8 mouse cellular contexts compared by ENCODE assay signal in the genomic region with DNA sequence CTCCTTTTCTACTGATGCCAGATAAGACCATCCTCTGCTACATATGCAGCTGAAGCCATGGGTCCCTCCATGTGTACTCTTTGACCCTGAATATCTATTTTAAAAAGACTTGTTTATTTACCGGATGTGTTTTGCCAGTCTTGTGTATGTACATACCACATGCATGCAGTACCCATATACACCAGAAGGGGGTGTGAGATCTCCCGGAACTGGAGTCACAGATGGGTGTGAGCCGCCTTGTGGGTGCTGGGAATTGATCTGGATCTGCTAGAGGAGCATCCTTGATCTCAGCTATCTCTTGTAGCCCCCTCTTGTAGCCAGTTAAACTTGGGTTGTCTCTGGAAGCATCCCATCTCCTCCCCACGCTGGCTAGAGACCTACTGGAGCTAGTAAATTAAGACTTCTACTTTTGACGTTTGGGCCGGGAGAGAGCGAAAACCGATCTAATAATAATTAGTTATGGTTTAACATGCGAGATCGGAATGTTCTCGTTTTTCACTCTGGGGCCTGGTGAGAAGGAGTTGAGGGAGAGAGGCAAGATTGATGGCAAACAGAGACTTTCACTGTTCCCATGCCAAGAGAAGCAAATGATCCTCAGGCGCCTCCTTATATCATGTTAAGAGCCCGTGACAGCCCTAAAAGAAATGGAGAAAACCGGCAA.
DNase-seq lines count a peak whose midpoint lies in the region; ATAC-seq lines count a peak whose summit lies in the region.

No protein-coding gene starts in this region.

- peak overlapping the region; percentile 56; the same call in 1 of the 2 replicates for H3K27ac ChIP-seq in forebrain, embryonic 10.5 days
- H3K27ac ChIP-seq in forebrain, embryonic 16.5 days (ENCODE audit: low read length): no peak overlapping the region
- peak overlapping the region; percentile 73; the same call in 1 of the 2 replicates for H3K27ac ChIP-seq in limb, embryonic 13.5 days

- no peaks in the 10 kb centered on the region for H3K27me3 ChIP-seq in forebrain, embryonic 10.5 days (ENCODE audit: poor library complexity, severe bottlenecking)
- H3K27me3 ChIP-seq in forebrain, embryonic 16.5 days (replicated peaks; ENCODE audit: control insufficient read depth, insufficient read depth, low read length): no peaks in the 10 kb centered on the region
- no peaks in the 10 kb centered on the region for H3K27me3 ChIP-seq in limb, embryonic 13.5 days

- no peak overlapping the region for H3K9ac ChIP-seq in forebrain, embryonic 16.5 days (replicated peaks; ENCODE audit: low read depth, low read length)
- no peak overlapping the region for H3K9ac ChIP-seq in limb, embryonic 13.5 days

- peaks cover 8% of the 10 kb centered on the region; the same call in 1 of the 2 replicates for H3K9me3 ChIP-seq in forebrain, embryonic 10.5 days
- H3K9me3 ChIP-seq in forebrain, embryonic 16.5 days (ENCODE audit: control insufficient read depth, low read length): no peaks in the 10 kb centered on the region
- H3K9me3 ChIP-seq in limb, embryonic 13.5 days: no peaks in the 10 kb centered on the region

- 90% methylated on average over 14 of the region's 14 CpGs for WGBS in forebrain, embryonic 10.5 days
- 75% methylated on average over 14 of the region's 14 CpGs for WGBS in forebrain, embryonic 16.5 days
- 43% methylated on average over 14 of the region's 14 CpGs for WGBS in limb, embryonic 13.5 days

- H3K4me2 ChIP-seq in forebrain, embryonic 16.5 days (ENCODE audit: low read length): no peak overlapping the region
- H3K4me2 ChIP-seq in limb, embryonic 13.5 days (replicated peaks): peak overlapping the region; percentile 21; the same call in 1 of the 2 replicates

- H3K36me3 ChIP-seq in forebrain, embryonic 10.5 days (replicated peaks): no peaks in the 10 kb centered on the region
- no peaks in the 10 kb centered on the region for H3K36me3 ChIP-seq in forebrain, embryonic 16.5 days (ENCODE audit: control insufficient read depth, insufficient read depth)
- no peaks in the 10 kb centered on the region for H3K36me3 ChIP-seq in limb, embryonic 13.5 days

- no peak overlapping the region for H3K4me3 ChIP-seq in forebrain, embryonic 10.5 days
- H3K4me3 ChIP-seq in forebrain, embryonic 16.5 days (replicated peaks; ENCODE audit: low read length): no peak overlapping the region
- no peak overlapping the region for H3K4me3 ChIP-seq in limb, embryonic 13.5 days

- no peak for ATAC-seq in forebrain, embryonic 16.5 days
- peak; percentile 78; the same call in 1 of the 2 replicates for ATAC-seq in limb, embryonic 13.5 days (ENCODE audit: low FRiP score, low read depth)
- no peak for ATAC-seq in inflammation-experienced regulatory T-cells, adult 6 months

- DNase-seq in forebrain, embryonic 10.5 days (ENCODE audit: extremely low spot score, low spot score): no peak
- peak; percentile 23 for DNase-seq in retina, embryonic 14.5 days (ENCODE audit: low spot score)
- DNase-seq in retina, postnatal 1 day: no peak
- DNase-seq in testis, postnatal 10 days (ENCODE audit: low spot score): peak; percentile 61
- DNase-seq in spleen, adult 12 weeks (ENCODE audit: low spot score): no peak

- peaks cover 37% of the 10 kb centered on the region for H3K4me1 ChIP-seq in forebrain, embryonic 10.5 days
- no peaks in the 10 kb centered on the region; the same call in 1 of the 2 replicates for H3K4me1 ChIP-seq in forebrain, embryonic 16.5 days (replicated peaks; ENCODE audit: control insufficient read depth, insufficient read depth, low read length)
- peaks cover 68% of the 10 kb centered on the region for H3K4me1 ChIP-seq in limb, embryonic 13.5 days

Comparison
In these comparisons a context has a peak if more than half of its experiments do, and no peak if none do; other contexts are left out.
1. DNase-seq: peak in retina, embryonic 14.5 days (single experiment) and testis, postnatal 10 days (single experiment); none in forebrain, embryonic 10.5 days (single experiment), retina, postnatal 1 day (single experiment) and spleen, adult 12 weeks (single experiment).